Mouse (Mus musculus): ENCODE measurements around the gene Kcnc4. TPM values are rescaled to one million over a fixed set of nuclear protein-coding genes. Genes with fewer than 3 reads are reported as not detected.

Kcnc4 gene
- polyA plus RNA-seq, 1 experiment from 2014 or later: 0.11 TPM

- Histone ChIP-seq H3K27ac (no peak overlapping the region), H3K4me1 (replicated peaks) (peaks cover 12% of the 10 kb centered on the region; the same call in 1 of the 2 replicates), H3K4me2 (replicated peaks) (no peak overlapping the region), H3K9ac (no peak overlapping the region), H3K36me3 (no peaks in the 10 kb centered on the region), H3K4me3 (replicated peaks) (no peak overlapping the region), H3K27me3 (replicated peaks) (0 out of 2 replicates have a peak, but pooled peaks cover 4% of the 10 kb centered on the region), H3K9me3 (no peaks in the 10 kb centered on the region)
- no peak for ATAC-seq
- 29% methylated on average over 4 of the region's 4 CpGs for WGBS
These were observed 29.3 kb upstream of the Kcnc4 start for GRCm38 (mm10) chr3:107488637-107489036.

- WGBS: 55% methylated on average over 11 of the region's 11 CpGs
These were observed 23.9 kb upstream of the Kcnc4 start for GRCm38 (mm10) chr3:107483290-107483689.

GRCm38 (mm10) chr3:107480660-107481059, 21.3 kb upstream of the Kcnc4 start:
- ATAC-seq: no peak

More at GRCm38 (mm10) chr3:107483290-107483689, 23.9 kb upstream of the Kcnc4 start:
- Histone ChIP-seq H3K9ac (no peak overlapping the region), H3K27ac (no peak overlapping the region), H3K27me3 (replicated peaks) (0 out of 2 replicates have a peak, but pooled peaks cover 4% of the 10 kb centered on the region), H3K36me3 (no peaks in the 10 kb centered on the region), H3K4me2 (replicated peaks) (no peak overlapping the region), H3K4me3 (replicated peaks) (no peak overlapping the region), H3K9me3 (no peaks in the 10 kb centered on the region), H3K4me1 (replicated peaks) (no peaks in the 10 kb centered on the region)
- no peak for ATAC-seq

GRCm38 (mm10) chr3:107472198-107472597, 12.8 kb upstream of the Kcnc4 start:
- Histone ChIP-seq H3K9me3 (no peaks in the 10 kb centered on the region), H3K4me1 (replicated peaks) (no peaks in the 10 kb centered on the region), H3K4me2 (replicated peaks) (no peak overlapping the region), H3K27ac (no peak overlapping the region), H3K4me3 (replicated peaks) (no peak overlapping the region), H3K9ac (no peak overlapping the region), H3K36me3 (no peaks in the 10 kb centered on the region), H3K27me3 (replicated peaks) (no peaks in the 10 kb centered on the region; the same call in 1 of the 2 replicates)
- ATAC-seq: peak; percentile 43; the same call in 1 of the 2 replicates
- WGBS: 30% methylated on average over 6 of the region's 6 CpGs

More at GRCm38 (mm10) chr3:107480660-107481059, 21.3 kb upstream of the Kcnc4 start:
- Histone ChIP-seq H3K4me1 (replicated peaks) (no peaks in the 10 kb centered on the region), H3K4me3 (replicated peaks) (no peak overlapping the region), H3K36me3 (no peaks in the 10 kb centered on the region), H3K9me3 (no peaks in the 10 kb centered on the region), H3K4me2 (replicated peaks) (no peak overlapping the region), H3K9ac (no peak overlapping the region), H3K27me3 (replicated peaks) (0 out of 2 replicates have a peak, but pooled peaks cover 4% of the 10 kb centered on the region), H3K27ac (no peak overlapping the region)
- 43% methylated on average over 3 of the region's 3 CpGs for WGBS

- Histone ChIP-seq H3K9me3 (no peaks in the 10 kb centered on the region), H3K27ac (no peak overlapping the region), H3K4me2 (replicated peaks) (no peak overlapping the region), H3K4me3 (replicated peaks) (no peak overlapping the region), H3K36me3 (no peaks in the 10 kb centered on the region), H3K27me3 (replicated peaks) (peaks cover 13% of the 10 kb centered on the region), H3K4me1 (replicated peaks) (no peaks in the 10 kb centered on the region), H3K9ac (no peak overlapping the region)
- 70% methylated on average over 4 of the region's 4 CpGs for WGBS
- ATAC-seq: no peak
These were observed 9.7 kb upstream of the Kcnc4 start for GRCm38 (mm10) chr3:107469059-107469458.

- peaks cover 16% of the 10 kb centered on the region for H3K27me3 ChIP-seq (replicated peaks)
These were observed 8.8 kb upstream of the Kcnc4 start for GRCm38 (mm10) chr3:107468106-107468505.

GRCm38 (mm10) chr3:107466577-107466976, 7.2 kb upstream of the Kcnc4 start:
- Histone ChIP-seq H3K4me3 (replicated peaks) (no peak overlapping the region), H3K4me1 (replicated peaks) (no peaks in the 10 kb centered on the region), H3K9me3 (no peaks in the 10 kb centered on the region), H3K9ac (no peak overlapping the region), H3K27ac (no peak overlapping the region), H3K27me3 (replicated peaks) (peaks cover 28% of the 10 kb centered on the region), H3K36me3 (no peaks in the 10 kb centered on the region), H3K4me2 (replicated peaks) (no peak overlapping the region)
- peak; percentile 31; the same call in 1 of the 2 replicates for ATAC-seq
- WGBS: 12% methylated on average over 6 of the region's 6 CpGs

More at GRCm38 (mm10) chr3:107468106-107468505, 8.8 kb upstream of the Kcnc4 start:
- Histone ChIP-seq H3K27ac (no peak overlapping the region), H3K4me3 (replicated peaks) (no peak overlapping the region), H3K9ac (no peak overlapping the region), H3K4me1 (replicated peaks) (no peaks in the 10 kb centered on the region), H3K4me2 (replicated peaks) (no peak overlapping the region), H3K9me3 (no peaks in the 10 kb centered on the region), H3K36me3 (no peaks in the 10 kb centered on the region)
- 86% methylated on average over 11 of the region's 11 CpGs for WGBS
- no peak for ATAC-seq

- H3K27ac ChIP-seq: no peak overlapping the region
- H3K4me3 ChIP-seq (replicated peaks): no peak overlapping the region
- peaks cover 22% of the 10 kb centered on the region for H3K4me1 ChIP-seq (replicated peaks)
- H3K27me3 ChIP-seq (replicated peaks): peaks cover 72% of the 10 kb centered on the region
- no peak overlapping the region for H3K9ac ChIP-seq
- H3K9me3 ChIP-seq: no peaks in the 10 kb centered on the region
- WGBS: 16% methylated on average over 5 of the region's 5 CpGs
- ATAC-seq: no peak
- H3K4me2 ChIP-seq (replicated peaks): no peak overlapping the region
- H3K36me3 ChIP-seq: no peaks in the 10 kb centered on the region
These were observed 2.8 kb upstream of the Kcnc4 start for GRCm38 (mm10) chr3:107462160-107462559.

- Histone ChIP-seq H3K4me3 (replicated peaks) (peak overlapping the region; percentile 46), H3K9me3 (no peaks in the 10 kb centered on the region), H3K27ac (no peak overlapping the region), H3K4me2 (replicated peaks) (peak overlapping the region; percentile 91), H3K9ac (peak overlapping the region; percentile 20; the same call in 1 of the 2 replicates), H3K4me1 (replicated peaks) (peaks cover 22% of the 10 kb centered on the region), H3K27me3 (replicated peaks) (peaks cover 81% of the 10 kb centered on the region), H3K36me3 (no peaks in the 10 kb centered on the region)
- ATAC-seq: peak; percentile 72
- WGBS: under 1% methylated on average over 62 of the region's 69 CpGs
These were observed 550 bp upstream of the Kcnc4 start for GRCm38 (mm10) chr3:107459773-107460431.

- WGBS: 1% methylated on average over 46 of the region's 51 CpGs
- Histone ChIP-seq H3K27me3 (replicated peaks) (peaks cover 74% of the 10 kb centered on the region), H3K36me3 (no peaks in the 10 kb centered on the region), H3K27ac (no peak overlapping the region), H3K4me3 (replicated peaks) (peak overlapping the region; percentile 46), H3K9ac (0 out of 2 replicates have a peak overlapping the region, but pooled peaks have one; percentile 20), H3K4me2 (replicated peaks) (peak overlapping the region; percentile 91), H3K9me3 (no peaks in the 10 kb centered on the region), H3K4me1 (replicated peaks) (peaks cover 22% of the 10 kb centered on the region)
- ATAC-seq: 0 out of 2 replicates have a peak, but pooled peaks have one; percentile 4
These were observed 690 bp downstream of the Kcnc4 start for GRCm38 (mm10) chr3:107458528-107459195.

GRCm38 (mm10) chr3:107458104-107458503, 1.2 kb downstream of the Kcnc4 start:
- Histone ChIP-seq H3K4me1 (replicated peaks) (peaks cover 22% of the 10 kb centered on the region), H3K36me3 (no peaks in the 10 kb centered on the region), H3K9me3 (no peaks in the 10 kb centered on the region), H3K27ac (no peak overlapping the region), H3K4me3 (replicated peaks) (peak overlapping the region; percentile 46), H3K4me2 (replicated peaks) (peak overlapping the region; percentile 91), H3K9ac (no peak overlapping the region), H3K27me3 (replicated peaks) (peaks cover 74% of the 10 kb centered on the region)
- ATAC-seq: no peak
- 3% methylated on average over 23 of the region's 23 CpGs for WGBS

- Histone ChIP-seq H3K9me3 (no peaks in the 10 kb centered on the region), H3K9ac (no peak overlapping the region), H3K27me3 (replicated peaks) (peaks cover 40% of the 10 kb centered on the region), H3K4me2 (replicated peaks) (no peak overlapping the region), H3K27ac (no peak overlapping the region), H3K4me1 (replicated peaks) (peaks cover 12% of the 10 kb centered on the region), H3K4me3 (replicated peaks) (no peak overlapping the region), H3K36me3 (no peaks in the 10 kb centered on the region)
- WGBS: 66% methylated on average over 4 of the region's 4 CpGs
- no peak for ATAC-seq
These were observed 5.1 kb downstream of the Kcnc4 start for GRCm38 (mm10) chr3:107454280-107454679.

All from intestine, embryonic 15.5 days (tissue).